Mouse (Mus musculus) inflammation-experienced regulatory T-cells, adult 6 months (primary cell): ENCODE data around the gene Oit1. TPM values are rescaled to one million over a fixed set of nuclear protein-coding genes. Genes with fewer than 3 reads are reported as not detected.

Source experiments
- ATAC-seq: one replicate; pipeline ENCODE4 v1.8.0; 2017
- polyA plus RNA-seq, 3 experiments: library from polyadenylated mRNA; unstranded; fragments of 100-300 nt; shearing (Covaris generic); gene quantifications; one replicate each; pipeline ENCODE4 v1.2.1; 2017

Oit1 gene
- polyA plus RNA-seq, 3 experiments from 2014 or later = not detected

GRCm38 (mm10) chr14:8335947-8336346 lies 42.6 kb downstream of the Oit1 start:
- no peak for ATAC-seq

DNA sequence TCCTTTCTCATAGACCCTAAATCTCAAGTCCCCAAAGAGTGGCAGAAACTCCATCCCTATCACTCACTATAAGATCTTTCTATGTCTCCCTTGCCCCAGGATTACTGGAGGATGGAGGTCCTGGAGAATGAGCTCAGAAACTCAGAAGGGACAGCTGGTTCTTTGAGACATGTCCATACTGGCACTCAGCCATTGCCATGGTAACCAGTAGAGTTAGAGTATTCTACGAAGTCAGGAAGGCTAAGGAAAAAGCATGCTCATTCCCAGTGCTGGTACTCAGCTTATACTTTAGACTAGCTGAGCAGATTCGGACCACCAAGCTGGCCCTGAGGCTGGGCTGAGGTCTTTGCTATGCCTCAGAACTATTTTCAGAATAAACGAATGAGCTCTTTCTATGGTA lies 44.0 kb downstream of the Oit1 start:
- no peak for ATAC-seq

DNA sequence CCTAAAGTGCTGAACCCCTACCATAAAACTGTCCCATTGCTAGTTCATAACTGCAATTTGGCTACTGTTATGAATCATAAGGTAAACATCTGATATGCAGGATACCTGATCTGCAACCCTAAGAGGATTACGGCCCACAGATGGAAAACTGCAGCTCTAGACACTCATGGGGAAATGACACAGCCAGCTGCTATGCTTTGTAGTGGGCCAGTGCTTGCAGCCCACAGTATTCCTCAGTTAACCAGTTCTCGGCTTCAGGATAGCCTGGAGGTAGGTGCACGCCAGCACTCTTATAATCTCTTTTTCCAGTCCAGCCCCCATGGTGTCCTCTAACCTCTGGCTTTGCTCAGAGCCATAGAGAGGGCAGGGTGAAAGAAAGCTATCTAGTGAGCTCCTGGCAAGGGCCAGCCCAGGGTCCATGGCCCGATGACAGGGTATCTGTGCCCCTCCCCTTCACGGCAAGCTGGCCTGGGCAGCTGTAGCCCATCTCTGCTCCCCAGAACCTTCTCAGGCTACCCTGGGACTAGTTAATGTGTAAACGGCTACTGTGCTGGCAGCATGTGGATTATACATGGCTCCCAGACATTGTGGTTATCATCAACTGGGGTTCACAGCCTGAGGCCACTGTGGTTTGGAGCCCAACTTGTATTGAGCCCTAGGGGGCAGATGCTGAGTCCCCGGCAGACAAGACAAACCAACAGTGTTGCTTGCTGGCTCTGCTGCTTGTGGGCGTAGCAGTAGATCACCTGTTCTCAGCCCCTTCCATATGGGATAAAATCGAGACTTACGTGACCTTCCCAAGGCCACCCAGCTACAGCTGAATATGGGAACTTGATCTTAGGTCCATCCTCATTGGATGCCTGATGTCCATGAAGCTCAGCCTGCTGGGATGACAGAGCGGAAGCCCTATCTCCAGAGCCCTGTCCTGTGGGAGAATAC lies 46.0 kb downstream of the Oit1 start:
- ATAC-seq = no peak

- no peak for ATAC-seq
These were observed 47.1 kb downstream of the Oit1 start for GRCm38 (mm10) chr14:8331307-8331905.

DNA sequence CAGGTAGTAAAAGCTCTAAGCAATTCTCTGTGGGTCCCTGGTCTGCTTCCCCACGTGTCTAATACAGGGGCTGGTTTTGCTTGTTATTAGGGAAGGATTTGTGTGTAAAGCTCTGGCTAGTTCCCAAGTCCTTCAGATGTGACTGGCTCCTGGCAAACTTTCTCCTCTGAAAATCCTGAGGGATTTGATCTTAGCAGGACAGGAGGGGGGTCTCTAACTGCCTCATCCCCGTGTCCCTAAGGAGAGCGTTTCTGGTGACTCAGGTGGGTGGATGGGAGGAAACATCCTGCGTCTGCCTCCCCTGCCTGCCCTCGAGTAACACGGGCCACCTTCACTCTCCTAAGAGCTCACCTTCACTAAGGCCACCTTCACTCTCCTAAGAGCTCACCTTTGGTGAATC lies 48.2 kb downstream of the Oit1 start:
- ATAC-seq = no peak

DNA sequence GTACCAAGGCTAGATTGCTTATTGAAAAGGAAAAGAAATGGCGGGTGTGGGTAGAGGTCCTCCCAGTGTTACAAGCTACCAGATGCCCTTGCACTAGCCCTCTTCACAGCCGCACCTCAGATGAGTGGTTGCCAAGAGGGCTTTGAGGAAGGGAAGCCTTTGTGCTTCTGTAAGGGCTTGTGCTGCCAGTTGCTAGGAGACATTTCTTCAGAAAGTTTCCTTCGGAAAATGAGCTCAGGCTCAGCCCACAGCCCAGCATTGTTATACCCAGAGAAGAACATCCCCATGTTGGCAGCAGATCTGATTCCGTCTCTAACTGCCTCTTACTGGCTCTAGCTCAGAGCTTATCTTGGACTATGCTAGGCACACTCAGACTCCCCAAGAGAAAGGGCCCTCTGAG lies 49.0 kb downstream of the Oit1 start:
- no peak for ATAC-seq

- no peak for ATAC-seq
These were observed 51.2 kb downstream of the Oit1 start for GRCm38 (mm10) chr14:8327371-8327770.

DNA sequence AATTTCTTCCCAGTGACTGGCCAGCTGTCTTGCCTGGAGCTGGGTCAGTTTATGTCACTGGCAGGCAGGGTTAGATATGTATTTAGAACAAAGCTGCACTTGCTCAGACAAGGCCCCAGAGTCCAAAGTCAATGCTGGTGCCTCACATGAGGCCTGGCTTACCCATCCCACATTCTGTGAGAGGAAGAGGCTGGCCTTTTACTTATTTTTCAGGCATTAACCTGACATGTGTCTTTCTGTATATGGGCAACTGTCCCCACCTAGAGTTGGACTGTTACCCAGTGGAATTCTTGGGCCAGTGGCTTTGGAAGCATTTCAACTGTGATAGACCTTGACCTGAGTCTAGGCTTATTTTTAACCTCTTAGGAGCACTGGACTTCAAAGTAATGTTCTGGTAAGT lies 51.6 kb downstream of the Oit1 start:
- no peak for ATAC-seq

DNA sequence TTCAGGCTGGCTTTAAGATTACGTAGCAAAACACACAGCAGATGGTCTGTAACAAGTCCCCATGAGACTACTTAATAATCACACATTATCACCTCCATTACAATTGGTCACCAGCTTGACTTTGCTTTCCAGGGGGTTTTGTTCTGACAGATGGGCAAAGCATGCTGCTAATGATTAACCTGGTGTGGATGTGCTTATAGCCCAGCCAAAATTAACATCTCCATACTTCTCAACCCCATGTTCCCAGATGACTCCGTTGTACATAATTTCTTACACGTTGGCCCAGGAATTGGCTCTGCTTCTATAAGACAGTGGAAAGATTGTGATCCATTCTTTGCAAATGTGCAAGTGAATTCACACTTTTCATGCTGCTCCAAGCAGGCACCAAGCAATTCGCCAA lies 52.8 kb downstream of the Oit1 start:
- ATAC-seq = no peak

DNA sequence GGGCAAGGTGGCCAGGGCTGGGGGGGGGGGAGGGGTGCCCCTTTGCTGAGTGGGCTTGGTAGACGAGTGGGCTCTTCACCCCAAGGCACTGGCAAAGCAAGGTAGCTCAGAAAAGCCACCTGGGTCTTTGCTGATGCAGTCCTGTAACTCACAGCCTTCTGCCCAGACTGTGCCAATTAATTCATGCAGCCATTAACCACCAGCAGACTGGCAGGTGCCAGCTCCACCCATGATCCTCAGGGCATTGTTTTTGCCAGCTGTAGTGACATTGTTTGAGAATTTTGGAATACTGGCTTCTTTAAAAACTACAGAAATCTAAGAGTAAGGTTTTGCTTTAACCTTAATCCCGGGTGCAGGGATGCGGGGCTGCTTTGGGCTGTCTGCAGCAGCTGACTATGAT lies 58.0 kb downstream of the Oit1 start:
- ATAC-seq = no peak

DNA sequence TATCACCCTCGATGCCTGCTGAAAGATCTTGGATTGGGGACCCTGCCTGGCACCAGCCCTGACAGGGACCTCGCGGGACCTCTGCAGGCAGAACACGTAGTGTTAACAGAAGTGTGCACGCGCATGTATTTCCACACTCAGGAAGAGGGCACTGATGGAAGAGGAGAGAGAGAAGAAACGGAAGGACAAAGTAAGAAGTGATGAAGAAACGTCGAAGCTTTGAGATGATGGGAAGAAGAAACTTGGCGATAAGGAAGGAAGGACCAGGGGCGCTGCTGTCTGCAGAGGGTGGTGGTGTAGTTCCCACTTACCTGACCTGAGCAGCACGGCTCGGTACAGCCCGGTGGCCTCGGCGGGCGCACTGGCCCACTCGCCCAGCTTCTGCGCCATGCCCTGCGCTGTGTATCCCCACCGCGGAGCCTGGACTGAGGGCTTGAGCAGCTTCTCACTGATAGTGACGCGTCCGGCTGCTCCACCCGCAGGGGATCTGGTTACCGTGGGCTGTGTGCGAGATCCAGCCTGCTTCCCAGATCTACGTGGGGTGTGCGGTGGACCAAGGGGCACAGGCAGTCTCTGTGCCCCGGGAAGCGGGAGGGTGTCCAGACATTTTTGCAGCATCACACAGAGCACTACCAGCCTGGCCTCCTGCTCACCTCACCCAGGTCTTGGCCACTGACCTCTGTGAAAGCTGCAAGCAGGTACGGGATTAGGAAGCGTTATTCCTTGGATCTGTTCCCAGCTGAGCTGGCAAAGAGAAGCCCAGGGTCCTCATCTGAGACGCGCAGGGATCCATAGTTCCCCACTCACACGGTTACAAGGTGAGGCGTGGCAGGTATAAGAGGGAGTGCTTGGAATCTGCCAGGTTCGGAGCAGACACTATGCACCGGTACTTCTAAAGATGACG lies 61.1 kb downstream of the Oit1 start, which contains the start of gene Fam107a:
TSS of gene Fam107a (minus strand) at position 830 of the 904 bp plus-strand sequence.
- no peak for ATAC-seq

GRCm38 (mm10) chr14:8316366-8317193 lies 62.0 kb downstream of the Oit1 start:
- ATAC-seq = no peak

DNA sequence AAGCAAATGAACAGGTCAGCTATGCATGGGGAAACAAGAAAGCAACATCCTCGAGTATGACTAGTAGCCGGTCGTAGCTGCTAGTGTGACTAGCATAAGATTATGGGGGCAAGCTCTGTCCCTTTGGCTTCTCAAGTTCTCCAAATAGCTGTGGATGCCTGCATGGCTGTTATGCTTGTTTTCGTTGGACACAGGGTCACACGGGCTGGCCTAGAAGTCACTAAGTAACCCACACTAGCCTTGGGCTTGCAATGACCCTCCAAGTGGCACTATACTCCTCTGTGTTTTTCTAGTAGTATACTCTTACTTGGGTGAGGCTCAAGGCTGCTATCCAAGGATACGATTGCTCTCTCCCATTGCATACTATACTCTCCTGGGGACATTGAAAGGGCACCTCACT lies 63.4 kb downstream of the Oit1 start:
- ATAC-seq = no peak

DNA sequence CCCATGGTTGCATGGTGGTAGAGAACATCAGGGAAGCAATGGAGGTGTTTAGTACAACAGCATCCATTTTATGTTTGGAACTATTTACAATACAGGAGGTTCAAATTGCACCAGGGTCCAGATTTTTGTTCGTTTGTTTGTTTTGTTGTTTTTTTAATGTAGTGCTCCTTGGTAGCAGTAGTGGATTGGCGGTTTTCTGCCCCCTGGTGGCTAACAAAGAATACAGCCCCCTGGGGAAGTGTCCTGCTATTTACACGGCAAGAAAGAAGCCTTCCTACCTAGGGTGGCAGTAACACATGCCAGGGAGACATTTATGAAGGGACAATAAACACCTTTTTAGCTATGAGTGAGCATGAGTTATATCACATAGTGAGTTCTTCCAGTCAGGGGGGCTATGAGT lies 64.0 kb downstream of the Oit1 start:
- no peak for ATAC-seq

GRCm38 (mm10) chr14:8313877-8314276 lies 64.7 kb downstream of the Oit1 start:
- no peak for ATAC-seq

DNA sequence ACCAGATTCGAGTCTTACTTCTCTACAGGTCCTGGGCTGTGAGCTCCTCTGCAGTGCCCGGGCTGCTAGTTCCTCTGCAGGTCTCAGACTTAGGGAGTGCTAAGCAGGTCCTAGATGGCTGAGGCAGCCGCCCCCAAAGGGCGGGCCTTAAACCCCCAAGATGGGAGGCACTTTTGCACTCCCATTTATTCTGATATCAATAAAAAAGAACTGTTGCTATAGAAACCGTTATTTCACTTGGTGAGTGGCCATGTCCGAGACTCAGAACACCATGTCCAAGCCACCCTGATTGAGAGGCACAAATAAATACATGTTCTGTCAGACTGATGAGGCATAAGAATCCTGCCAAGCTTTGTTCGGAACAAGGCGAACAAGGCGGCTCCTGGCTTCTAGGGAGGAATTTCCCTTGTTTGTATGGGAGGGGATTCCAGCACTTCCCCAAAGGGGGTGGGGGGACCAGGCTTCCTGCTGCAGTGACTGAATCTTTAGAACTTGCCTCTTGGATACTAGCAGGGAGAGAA lies 68.9 kb downstream of the Oit1 start:
- no peak for ATAC-seq

DNA sequence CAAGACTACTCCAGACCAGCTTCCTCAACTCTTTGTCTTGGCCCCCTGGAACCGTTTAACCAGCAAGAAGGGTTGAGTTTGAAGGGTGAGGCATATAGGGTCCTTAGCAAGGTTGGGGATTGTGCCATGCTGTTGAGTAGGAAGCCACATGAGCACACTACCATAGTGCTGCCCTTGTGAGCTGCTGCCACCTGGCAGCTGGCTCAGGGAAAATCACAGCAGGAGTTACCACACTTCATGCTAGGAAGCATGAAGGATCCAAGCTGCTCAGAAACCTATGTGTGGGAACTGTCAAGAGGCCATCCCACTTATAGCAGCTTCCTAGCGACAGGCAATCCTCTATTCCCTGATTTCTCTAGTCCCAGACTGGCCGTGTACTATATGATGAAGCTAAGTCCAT lies 69.9 kb downstream of the Oit1 start:
- ATAC-seq = no peak

DNA sequence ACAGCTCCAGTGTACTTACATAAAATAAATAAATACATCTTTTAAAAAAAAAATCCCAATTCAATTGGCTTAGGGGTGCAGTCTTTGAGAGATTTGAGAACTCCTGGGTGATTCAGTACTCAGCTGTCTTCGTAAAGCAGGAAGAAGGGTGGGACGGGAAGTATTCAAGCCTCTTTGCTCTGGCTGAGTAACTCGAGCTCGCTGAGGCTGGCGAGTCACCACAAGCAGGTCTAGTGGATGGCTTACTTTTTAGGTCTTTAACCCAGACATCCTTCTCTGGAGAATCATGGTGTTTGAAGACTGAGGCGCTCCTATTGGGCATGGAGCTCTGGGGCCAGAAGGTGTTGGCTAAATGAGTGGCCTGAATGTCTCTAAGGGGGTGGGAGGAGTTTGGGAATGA lies 71.7 kb downstream of the Oit1 start:
- no peak for ATAC-seq

- ATAC-seq = no peak
These were observed 73.5 kb downstream of the Oit1 start for GRCm38 (mm10) chr14:8305014-8305413.

- ATAC-seq = no peak
These were observed 74.5 kb downstream of the Oit1 start for GRCm38 (mm10) chr14:8304082-8304481.

DNA sequence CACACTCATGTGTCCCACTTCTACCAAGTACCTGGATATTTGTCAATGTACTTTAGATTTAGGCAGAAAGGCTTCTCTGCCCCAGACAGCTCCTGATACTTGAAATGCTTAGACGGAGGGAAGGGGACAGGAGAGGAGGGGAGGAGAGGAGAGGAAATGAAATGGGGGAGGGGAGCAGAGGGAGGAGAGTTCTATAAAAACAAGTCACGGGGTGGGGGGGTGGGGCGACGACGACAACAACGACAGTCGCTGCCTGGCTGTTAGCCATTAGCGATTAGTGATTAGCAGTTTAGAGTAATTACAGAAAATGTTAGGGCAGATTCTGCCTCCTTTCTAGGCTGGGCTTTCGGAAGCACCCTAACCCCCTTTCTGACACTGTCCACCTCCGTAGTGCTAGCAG lies 75.9 kb downstream of the Oit1 start:
- no peak for ATAC-seq

DNA sequence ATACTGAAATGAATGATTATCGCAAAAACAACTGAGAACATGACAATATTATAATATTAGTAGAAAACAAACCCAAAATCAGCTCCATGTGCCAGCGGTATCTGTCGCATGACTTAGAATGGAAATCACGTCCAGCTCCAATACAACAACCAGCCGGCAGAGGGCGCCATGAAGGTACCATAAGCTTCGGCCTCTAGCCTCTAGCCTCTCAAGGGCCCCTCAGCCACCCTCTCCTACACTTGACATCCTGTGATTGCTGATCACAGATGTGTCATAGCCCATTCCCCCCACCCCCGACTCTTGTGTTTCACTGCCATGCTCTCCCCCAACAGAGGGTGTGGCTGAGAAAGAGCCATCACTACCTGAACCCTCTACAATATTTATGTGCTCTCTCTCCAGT lies 78.3 kb downstream of the Oit1 start:
- ATAC-seq = no peak
